Mouse (Mus musculus) lung, postnatal 10 days (tissue): ENCODE measurements around the gene Ezr.
A peak's percentile ranks its signal among the peaks of the same experiment; 100 is the strongest.

Source experiments
- DNase-seq: peaks from one replicate; pipeline ENCODE4 v3.0.0; 2021

Ezr gene

DNA sequence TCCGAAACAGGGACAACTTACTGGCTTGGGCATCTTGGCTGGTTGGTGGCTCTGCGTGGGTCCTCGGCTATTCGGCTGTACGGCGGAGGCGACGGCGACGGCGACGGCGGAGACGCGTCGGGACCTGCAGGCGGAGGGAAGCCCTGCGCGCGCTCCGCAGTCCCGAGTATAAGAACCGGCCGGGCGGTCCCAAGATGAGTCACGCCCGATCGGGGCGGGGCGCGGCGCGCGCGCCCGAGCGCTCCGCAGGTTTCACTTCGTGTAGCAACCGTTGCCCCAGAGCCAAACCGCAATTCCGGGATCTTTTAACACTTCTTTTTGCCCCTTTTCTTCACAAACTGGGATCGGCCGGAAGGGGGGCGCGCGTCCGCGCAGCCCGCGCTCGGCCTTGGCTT, at the start of gene Ezr:
Gene Ezr, minus strand, starts transcription at position 174 of the 395 bp plus-strand sequence.
- peak; percentile 95 for DNase-seq

DNA sequence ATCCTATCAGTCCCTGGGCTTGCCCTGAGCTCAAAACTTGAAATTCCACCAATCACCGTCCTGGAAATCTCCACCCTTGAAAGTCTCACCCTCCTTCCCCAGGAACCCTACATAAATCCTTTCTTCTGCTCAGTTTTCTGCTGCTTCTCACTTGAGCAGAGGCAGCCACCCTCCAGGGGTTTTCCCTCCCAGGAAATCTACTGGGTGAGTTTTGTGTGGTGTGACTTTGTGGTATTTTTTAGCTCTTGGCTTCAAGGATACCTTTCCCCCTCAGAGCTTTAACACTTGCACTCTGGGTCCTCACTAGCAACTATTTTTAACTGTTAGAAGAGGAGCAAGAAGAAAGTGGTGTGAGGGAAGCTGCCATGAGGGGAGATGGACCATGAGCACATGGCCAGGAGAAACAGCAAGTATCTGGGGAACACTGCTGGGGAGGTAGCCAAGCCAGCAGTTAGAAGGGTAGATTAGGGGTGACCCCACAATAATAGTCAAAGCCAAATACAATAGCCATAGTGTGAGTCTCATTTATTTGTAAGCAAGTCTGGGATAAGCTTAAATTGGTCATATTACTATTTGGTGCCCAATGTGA, 47.5 kb upstream of the Ezr start:
- no peak for DNase-seq

DNA sequence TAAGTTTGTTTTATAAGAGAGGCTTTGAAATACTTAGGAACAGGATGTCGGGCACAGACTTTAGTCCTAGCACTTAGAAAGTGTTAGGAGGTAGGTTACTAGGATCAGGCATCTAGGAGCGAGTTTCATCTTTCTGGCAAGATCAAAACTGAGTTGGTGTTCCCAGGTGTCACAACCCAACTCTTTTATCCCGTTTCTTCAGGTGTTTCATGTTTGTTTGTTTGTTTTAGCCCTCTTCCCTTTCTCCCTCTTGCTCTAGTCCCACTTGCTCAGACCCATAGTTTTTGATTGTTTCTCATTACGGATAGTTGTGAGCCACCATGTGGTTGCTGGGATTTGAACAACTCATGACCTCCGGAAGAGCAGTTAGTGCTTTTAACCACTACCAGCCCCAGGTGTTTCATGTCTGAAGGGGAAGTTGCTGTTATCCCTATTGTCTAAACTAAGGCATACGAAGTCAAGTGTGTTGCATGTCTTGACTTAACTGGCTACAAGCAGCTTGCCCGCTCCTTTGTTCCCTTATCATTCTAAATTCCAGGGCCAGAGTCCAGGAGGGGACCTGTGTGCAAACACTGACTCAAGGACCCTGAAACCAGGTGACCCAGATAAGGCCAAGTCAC, 46.1 kb upstream of the Ezr start:
- DNase-seq = peak; percentile 44

DNA sequence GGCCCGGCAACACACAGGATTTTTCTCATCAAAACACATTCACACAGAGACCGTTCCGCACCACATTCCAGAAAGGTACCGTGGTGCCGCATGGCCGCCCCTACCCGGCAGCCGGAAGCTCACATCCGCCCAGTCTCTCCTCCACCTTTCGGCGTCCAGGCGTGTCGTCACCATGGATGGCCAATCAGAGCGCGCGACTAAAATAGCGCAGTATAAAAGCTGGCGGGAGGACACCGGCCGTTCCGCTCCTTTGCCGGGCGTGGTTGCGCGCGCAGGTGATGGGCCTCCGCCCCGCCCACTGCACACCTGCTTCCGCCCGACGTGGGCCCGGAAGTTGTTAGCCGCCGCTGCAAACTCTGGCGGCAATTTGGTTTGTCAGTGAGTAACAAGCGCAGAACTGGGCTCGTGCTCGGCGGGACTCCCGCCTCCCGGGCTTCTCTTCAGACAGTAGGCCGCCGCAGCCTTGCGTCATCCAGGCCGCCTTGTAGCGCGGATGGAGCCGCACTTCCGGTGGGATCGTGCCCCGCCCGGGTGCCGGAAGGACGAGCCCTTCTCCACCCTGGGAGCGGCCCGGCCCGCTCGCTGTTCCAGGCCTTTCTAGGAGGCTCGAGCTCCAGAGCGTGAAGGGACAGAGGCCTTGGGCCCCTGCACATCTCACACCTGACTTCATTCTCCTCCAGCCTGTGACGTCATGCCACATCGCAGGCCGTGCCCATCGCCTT, 45.3 kb upstream of the Ezr start:
- peak; percentile 94 for DNase-seq

DNA sequence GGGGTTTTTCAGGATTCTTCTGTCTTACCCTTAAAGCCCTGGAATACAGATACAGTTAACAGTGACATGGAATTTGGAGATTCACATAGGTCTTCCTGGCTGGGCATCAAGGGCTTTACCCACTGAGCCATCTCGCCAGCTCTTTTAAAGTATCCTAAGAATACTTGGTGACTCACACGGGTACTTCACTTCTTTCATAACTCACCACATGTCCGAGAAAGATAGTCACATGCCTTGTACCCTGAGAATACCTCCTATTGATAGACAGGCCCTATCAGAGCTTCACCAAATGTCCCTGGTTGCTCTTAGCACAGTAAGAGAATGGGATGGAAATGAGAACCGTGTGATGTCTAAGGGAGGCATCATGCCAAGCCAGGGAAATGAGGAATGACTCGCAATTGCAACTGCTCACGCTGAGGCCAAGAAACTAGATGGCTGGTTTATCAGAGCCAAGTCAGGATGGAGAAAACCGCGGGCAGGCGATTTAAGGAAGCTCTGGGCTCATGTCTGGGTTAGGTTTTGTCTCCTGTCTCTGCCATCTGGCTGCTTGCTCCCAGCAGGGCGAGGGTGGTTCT, 44.7 kb upstream of the Ezr start:
- DNase-seq = peak; percentile 68

- DNase-seq = no peak
Observed at GRCm38 (mm10) chr17:6816796-6817195, 34.2 kb upstream of the Ezr start.

DNA sequence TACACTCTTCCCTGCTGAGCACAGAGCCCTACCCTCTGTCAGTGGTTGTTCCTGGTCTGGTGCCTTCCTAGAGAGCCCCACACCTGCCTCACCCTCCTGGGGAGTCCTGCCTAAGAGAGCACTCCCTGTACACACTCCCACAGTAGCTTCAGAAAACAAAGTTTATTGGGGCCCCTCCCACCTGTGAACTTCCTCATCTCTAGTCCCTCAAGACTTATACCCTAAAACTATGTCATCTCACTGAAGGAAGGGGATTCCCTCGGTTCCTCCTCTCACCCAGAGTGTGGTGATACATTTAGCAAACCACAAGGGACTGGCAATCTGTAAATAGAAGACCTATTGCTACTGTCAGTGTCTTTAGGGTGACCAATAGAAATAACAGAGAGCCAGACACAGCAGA, 33.6 kb upstream of the Ezr start:
- no peak for DNase-seq

DNA sequence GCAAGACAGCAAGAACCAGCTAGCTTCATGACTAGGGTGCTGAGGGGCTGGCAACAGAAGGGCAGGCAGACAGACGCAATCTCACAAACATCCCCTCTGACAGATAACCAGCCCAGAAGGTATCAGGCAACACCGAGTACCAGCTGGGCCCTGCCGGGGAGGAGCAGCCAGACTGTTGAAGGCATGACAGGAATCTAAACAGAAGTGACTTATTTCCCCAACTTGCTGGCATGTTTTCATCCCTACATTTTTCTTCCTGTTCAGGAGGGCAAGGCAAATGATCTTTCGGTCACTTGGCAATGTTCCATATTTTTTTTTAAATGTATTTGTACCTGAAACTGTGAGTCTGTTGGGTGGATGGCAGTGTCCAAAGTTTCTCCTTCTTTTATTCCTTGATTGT, 32.1 kb upstream of the Ezr start:
- DNase-seq = peak; percentile 56

DNA sequence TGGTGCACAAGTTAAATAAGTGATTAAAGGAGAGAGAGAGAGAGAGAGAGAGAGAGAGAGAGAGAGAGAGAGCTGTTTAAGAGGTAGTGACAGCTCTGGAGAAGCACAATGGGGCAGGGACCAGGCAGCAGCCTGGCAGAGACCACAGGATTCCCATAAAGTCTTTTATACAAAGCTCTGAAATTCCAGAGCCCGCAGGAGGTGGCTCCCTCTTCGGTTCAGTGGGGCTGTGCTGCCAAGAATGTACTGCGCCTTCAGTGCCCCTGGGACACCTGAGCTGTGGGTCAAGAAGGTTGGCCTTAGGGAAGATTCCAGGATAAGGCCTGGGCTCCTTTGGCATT, 30.2 kb upstream of the Ezr start:
- DNase-seq = no peak

DNA sequence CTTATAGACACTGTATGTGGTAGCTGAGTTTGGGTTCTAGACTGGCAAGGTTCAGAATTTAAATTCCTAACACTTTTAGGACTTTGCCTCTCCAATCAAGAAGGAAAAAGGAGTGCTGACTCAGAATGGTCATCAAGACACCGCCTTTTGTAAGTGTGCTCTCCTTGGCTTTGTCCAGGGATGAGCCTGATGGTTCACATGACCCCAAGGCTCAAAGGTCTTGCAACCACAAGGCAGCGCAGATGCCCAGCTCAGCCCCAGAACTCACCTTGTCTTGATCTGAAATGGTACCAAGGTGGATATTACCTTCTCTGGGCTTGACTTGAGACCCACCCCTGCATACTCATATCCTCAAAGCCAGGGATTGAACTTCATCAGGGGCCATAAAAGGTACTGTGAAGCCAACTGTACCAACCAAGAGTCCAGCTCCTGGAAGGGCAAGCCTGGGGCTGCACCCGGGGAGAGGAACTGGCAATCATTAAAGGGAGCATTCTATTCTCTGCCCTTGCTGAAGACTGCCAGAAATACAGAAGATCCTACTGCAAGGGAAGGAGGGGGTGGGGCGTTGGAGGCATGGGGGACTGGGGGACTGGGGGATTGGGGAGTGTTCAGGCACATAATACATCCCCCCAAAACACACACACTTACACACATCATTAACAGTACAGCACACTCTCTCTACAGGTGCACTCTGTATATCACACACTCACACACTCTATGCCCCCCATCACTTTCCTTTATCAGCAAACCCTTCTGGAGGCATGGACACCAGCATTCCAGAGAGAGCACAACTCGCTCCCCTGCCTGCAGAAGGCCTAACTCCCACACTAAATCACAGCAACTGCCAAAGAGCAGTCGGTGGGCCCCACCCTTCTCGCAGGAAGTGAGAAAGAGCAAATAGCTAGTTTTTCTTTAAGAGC, 29.6 kb upstream of the Ezr start:
- DNase-seq = no peak

- no peak for DNase-seq
Observed at GRCm38 (mm10) chr17:6809331-6809730, 26.7 kb upstream of the Ezr start.

DNA sequence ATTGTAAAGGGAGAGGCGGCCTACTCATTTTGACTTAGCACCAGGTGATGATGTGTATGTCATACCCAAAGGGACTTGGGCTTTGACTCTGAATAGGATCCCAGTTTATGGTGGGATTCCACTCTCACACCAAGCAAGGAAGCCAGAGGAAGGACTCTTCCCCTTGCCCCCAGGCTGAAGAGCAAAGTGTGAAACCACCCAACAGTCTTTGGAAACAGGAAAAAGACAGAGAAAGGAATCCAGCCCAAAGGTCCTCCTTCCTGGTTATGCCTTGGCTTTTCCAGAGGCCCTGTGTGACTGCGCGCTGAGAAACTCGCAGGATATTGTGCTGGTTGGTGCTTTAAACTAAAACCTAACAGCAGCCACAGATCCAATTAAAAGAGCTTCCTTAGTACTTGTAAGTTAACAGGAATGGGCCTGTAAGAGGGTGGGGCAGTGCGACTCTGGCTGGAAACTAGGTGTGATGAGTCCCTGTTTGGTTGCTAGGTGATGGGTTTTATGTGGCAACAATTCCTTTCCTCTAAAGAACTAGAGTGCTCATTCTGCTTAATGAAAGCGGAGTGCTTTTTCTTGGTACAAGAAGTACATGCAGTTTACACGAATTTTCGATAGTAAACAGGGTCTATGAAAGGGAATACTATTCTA, 26.1 kb upstream of the Ezr start:
- DNase-seq = peak; percentile 41

- DNase-seq = no peak
Observed at GRCm38 (mm10) chr17:6807827-6808520, 25.4 kb upstream of the Ezr start.

DNA sequence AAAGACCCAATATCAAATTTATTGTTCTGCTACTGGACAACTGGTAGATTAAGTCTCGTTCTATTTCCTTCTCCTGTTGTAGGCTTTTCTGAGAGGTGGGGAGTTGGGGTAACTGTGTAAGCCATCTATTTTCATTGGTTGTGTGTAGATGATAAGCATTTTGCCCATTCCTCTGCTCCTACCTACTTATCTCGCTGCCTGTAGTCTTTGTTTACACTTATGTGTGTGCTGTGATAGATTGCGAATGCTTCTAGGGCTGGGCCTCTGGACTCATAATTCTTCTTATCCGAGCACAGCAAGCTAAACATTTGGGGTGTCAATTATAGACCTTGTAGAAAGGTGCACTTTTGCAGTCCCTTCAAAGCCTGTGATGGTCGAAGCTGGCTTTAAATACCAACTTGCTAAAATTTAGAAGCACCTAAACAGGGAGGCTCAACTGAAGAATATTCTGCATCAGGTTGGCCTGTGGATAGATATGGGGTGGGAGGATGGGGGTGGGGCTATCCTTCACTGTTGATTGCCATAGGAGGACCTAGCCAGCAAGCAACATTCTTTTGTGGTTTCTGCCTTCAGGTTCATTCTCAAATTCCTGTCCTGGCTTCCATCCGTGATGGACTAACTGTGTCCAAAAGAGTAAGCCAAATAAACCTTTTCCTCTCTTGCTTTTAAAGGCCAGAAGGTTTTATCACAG, 22.4 kb upstream of the Ezr start:
- DNase-seq = no peak

- no peak for DNase-seq
Observed at GRCm38 (mm10) chr17:6804111-6804510, 21.5 kb upstream of the Ezr start.

DNA sequence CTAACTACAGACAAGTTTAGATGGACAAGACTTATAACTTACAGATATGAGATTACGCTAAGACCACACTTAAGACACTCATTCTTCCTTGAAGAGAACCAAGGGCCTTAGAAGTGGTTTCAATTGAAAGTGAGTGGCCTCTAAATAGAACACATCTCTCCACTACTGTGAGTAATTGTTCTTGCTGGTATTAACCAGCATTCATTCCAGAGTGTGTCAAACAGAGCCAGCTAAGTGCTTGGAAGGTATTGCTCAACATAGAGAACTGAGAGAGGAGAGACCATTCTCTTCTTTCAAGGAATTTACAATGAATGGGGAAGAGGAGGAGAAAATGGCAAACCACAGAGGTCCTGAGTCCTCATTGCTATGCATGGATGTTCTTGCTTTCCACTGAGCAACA, 21.0 kb upstream of the Ezr start:
- DNase-seq = no peak

- peak; percentile 58 for DNase-seq
Observed at GRCm38 (mm10) chr17:6798392-6799061, 15.9 kb upstream of the Ezr start.

DNA sequence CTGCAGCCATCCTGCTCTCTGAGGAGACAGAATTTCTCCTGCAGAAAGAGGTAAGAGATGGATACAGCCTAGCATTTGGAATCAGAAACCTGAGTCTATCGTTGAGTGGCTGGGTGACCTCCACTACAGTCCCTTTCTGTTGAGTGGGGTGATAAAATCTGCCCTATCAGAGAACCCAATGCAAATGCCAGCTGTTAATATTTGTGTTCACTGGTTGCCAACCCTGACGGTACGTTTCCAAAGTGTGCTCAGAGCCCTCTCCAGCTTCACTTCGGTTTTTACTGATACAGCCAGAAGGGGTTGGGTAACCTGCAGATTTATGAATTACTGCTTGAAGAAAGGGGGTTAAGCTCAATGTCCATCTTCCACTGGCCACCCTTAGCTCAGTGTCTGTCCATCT, 14.9 kb upstream of the Ezr start:
- DNase-seq = peak; percentile 38

DNA sequence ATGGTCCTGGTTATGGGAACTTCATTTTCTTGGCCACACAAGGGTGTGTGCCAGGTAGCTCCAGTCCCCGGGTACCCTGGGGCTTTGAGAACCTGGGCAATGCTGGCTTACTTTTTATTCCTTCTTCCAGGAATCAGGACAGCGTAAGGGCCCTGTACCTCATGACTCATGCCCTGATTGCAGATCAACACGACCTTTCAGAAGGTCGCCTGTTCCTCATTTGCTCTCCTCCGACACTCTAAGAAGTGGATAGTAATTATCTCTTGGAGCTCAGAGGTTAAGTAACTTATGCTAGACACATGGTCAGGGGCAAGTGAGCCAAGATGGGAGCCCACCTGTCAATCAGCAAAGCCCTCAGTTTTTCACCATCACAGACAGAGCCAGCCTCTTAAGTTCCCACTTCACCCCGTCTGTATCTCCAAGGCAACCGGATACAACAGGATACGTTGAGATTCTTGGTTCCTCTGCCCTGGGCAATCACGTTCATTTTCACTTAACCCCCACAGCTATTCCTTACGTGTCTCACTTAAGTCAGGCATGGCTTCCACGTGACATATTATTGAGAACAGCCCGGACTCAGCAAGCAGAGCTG, 11.7 kb upstream of the Ezr start:
- no peak for DNase-seq

GRCm38 (mm10) chr17:6789581-6790118, 7.1 kb upstream of the Ezr start:
- no peak for DNase-seq
